Mouse (Mus musculus): ENCODE measurements at regions not wholly inside any gene's neighbourhood (a gene's known extent, or its start where the extent isn't known, plus 50 kb on each side); places are given as distances from the start of the nearest gene placed in this dataset.

DNA sequence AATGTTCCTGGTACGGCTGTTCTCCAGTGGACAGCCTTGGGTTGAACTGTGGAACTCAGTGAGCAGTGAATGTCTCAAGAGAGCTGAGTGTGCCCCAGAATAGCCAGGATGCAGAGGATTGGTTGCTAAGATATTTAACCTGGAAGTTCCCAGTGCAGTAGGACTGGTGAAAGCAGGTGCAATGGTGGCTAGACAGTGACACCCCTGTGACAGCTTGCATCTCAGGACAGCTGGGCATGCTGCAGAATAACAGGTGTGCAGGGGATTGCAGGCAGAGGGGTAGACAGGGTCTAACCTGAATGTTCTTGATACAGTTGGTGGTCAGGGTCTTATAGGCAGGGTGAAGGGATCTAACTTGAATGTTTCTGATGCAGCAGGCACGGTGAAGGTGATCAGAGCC, 223.0 kb downstream of the Pabpc4l start:
- Histone ChIP-seq H3K27me3 (ENCODE audit: control insufficient read depth, insufficient read depth, low read length) (no peaks in the 10 kb centered on the region), H3K27ac (ENCODE audit: low read depth, low read length) (no peak overlapping the region), H3K4me2 (no peak overlapping the region), H3K4me3 (ENCODE audit: low read depth, low read length) (no peak overlapping the region), H3K36me3 (ENCODE audit: control insufficient read depth, insufficient read depth, low read length) (no peaks in the 10 kb centered on the region), H3K9me3 (ENCODE audit: control insufficient read depth, low read length) (no peaks in the 10 kb centered on the region), H3K9ac (ENCODE audit: low read length) (no peak overlapping the region), H3K4me1 (ENCODE audit: control insufficient read depth, insufficient read depth, low read length) (no peaks in the 10 kb centered on the region)
- no peak for DNase-seq (ENCODE audit: low spot score, missing footprints)
- 86% methylated on average over 2 of the region's 2 CpGs for WGBS
- ATAC-seq (ENCODE audit: low FRiP score), result no peak

- DNase-seq (ENCODE audit: low spot score, missing footprints) (no peak), ATAC-seq (ENCODE audit: low FRiP score) (no peak)
- Histone ChIP-seq H3K4me3 (ENCODE audit: low read depth, low read length) (no peak overlapping the region), H3K27me3 (ENCODE audit: control insufficient read depth, insufficient read depth, low read length) (no peaks in the 10 kb centered on the region), H3K4me2 (no peak overlapping the region), H3K36me3 (ENCODE audit: control insufficient read depth, insufficient read depth, low read length) (no peaks in the 10 kb centered on the region), H3K27ac (ENCODE audit: low read depth, low read length) (no peak overlapping the region), H3K4me1 (ENCODE audit: control insufficient read depth, insufficient read depth, low read length) (no peaks in the 10 kb centered on the region), H3K9me3 (ENCODE audit: control insufficient read depth, low read length) (no peaks in the 10 kb centered on the region), H3K9ac (ENCODE audit: low read length) (no peak overlapping the region)
- WGBS, result 83% methylated on average over 3 of the region's 3 CpGs
Observed at GRCm38 (mm10) chr3:46205686-46206085, 242.3 kb downstream of the Pabpc4l start.

GRCm38 (mm10) chr3:46195184-46195583, 252.8 kb downstream of the Pabpc4l start:
- Histone ChIP-seq H3K27me3 (ENCODE audit: control insufficient read depth, insufficient read depth, low read length) (no peaks in the 10 kb centered on the region), H3K4me2 (no peak overlapping the region), H3K4me1 (ENCODE audit: control insufficient read depth, insufficient read depth, low read length) (no peaks in the 10 kb centered on the region), H3K27ac (ENCODE audit: low read depth, low read length) (no peak overlapping the region), H3K9me3 (ENCODE audit: control insufficient read depth, low read length) (no peaks in the 10 kb centered on the region), H3K9ac (ENCODE audit: low read length) (no peak overlapping the region), H3K4me3 (ENCODE audit: low read depth, low read length) (no peak overlapping the region), H3K36me3 (ENCODE audit: control insufficient read depth, insufficient read depth, low read length) (no peaks in the 10 kb centered on the region)
- DNase-seq (ENCODE audit: low spot score, missing footprints), result no peak
- no peak for ATAC-seq (ENCODE audit: low FRiP score)
- WGBS, result 93% methylated on average over 1 of the region's 1 CpGs

DNA sequence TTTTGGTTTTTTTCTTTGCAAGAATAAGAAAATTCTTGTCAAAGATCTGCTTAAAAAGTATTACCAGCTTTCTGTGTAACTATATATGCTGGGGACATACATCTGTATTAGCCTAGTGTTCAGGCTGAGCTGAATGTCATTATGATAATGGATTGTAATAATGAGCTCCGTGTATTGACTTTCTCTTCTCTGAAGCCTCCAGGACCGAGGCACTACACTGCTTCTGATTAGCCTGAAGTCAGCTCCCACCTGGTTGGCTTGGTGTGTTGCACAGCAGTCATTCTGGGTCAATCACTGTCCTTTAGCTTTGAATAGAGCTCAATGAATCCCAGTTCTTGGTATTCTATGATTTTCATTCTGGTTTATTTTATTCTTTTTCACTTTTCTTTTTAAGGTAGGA, 253.3 kb downstream of the Pabpc4l start:
- Histone ChIP-seq H3K4me1 (ENCODE audit: control insufficient read depth, insufficient read depth, low read length) (no peaks in the 10 kb centered on the region), H3K4me3 (ENCODE audit: low read depth, low read length) (no peak overlapping the region), H3K36me3 (ENCODE audit: control insufficient read depth, insufficient read depth, low read length) (no peaks in the 10 kb centered on the region), H3K27ac (ENCODE audit: low read depth, low read length) (no peak overlapping the region), H3K4me2 (no peak overlapping the region), H3K9me3 (ENCODE audit: control insufficient read depth, low read length) (no peaks in the 10 kb centered on the region), H3K9ac (ENCODE audit: low read length) (no peak overlapping the region), H3K27me3 (ENCODE audit: control insufficient read depth, insufficient read depth, low read length) (no peaks in the 10 kb centered on the region)
- DNase-seq (ENCODE audit: low spot score, missing footprints) (no peak), ATAC-seq (ENCODE audit: low FRiP score) (peak; percentile 50; the same call in 1 of the 2 replicates)
- WGBS, result 59% methylated on average over 2 of the region's 2 CpGs

DNA sequence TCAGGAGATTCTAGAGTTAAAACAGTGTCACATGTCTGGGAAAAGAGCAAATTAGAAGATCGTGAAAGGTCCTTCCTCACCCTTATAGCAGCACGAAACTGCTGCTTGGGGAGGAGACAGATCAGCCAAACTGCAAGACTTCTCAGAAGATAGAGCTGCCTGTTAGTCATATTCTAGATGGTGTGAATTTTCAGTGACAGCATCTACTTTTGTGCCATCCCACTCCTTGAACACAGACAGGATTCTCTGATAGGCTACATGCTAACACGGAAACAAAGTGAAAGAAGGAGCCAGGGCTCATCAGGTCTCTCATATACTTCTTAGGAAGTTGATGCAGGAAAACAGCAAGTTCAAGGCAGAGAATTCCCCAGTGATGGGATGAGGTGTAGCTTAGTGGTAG, 273.5 kb downstream of the Pabpc4l start:
- 91% methylated on average over 3 of the region's 3 CpGs for WGBS
- no peak overlapping the region for H3K27ac ChIP-seq (ENCODE audit: low read depth, low read length)
- H3K9me3 ChIP-seq (ENCODE audit: control insufficient read depth, low read length), result no peaks in the 10 kb centered on the region
- H3K9ac ChIP-seq (ENCODE audit: low read length), result no peak overlapping the region
- no peaks in the 10 kb centered on the region for H3K27me3 ChIP-seq (ENCODE audit: control insufficient read depth, insufficient read depth, low read length)
- no peaks in the 10 kb centered on the region for H3K4me1 ChIP-seq (ENCODE audit: control insufficient read depth, insufficient read depth, low read length)
- no peaks in the 10 kb centered on the region for H3K36me3 ChIP-seq (ENCODE audit: control insufficient read depth, insufficient read depth, low read length)
- no peak overlapping the region for H3K4me2 ChIP-seq
- H3K4me3 ChIP-seq (ENCODE audit: low read depth, low read length), result no peak overlapping the region
- no peak for DNase-seq (ENCODE audit: low spot score, missing footprints)
- no peak for ATAC-seq (ENCODE audit: low FRiP score)

GRCm38 (mm10) chr3:46150376-46150775, 297.6 kb downstream of the Pabpc4l start:
- H3K9ac ChIP-seq (ENCODE audit: low read length), result no peak overlapping the region
- ATAC-seq (ENCODE audit: low FRiP score), result no peak
- no peaks in the 10 kb centered on the region for H3K27me3 ChIP-seq (ENCODE audit: control insufficient read depth, insufficient read depth, low read length)
- DNase-seq (ENCODE audit: low spot score, missing footprints), result no peak
- 86% methylated on average over 2 of the region's 2 CpGs for WGBS
- H3K4me1 ChIP-seq (ENCODE audit: control insufficient read depth, insufficient read depth, low read length), result no peaks in the 10 kb centered on the region
- H3K36me3 ChIP-seq (ENCODE audit: control insufficient read depth, insufficient read depth, low read length), result no peaks in the 10 kb centered on the region
- no peaks in the 10 kb centered on the region for H3K9me3 ChIP-seq (ENCODE audit: control insufficient read depth, low read length)
- no peak overlapping the region for H3K4me3 ChIP-seq (ENCODE audit: low read depth, low read length)
- H3K27ac ChIP-seq (ENCODE audit: low read depth, low read length), result no peak overlapping the region
- no peak overlapping the region for H3K4me2 ChIP-seq

Measured in midbrain, embryonic 11.5 days (tissue).